ENCODE assay signal across 12 mouse cellular contexts in the genomic region with DNA sequence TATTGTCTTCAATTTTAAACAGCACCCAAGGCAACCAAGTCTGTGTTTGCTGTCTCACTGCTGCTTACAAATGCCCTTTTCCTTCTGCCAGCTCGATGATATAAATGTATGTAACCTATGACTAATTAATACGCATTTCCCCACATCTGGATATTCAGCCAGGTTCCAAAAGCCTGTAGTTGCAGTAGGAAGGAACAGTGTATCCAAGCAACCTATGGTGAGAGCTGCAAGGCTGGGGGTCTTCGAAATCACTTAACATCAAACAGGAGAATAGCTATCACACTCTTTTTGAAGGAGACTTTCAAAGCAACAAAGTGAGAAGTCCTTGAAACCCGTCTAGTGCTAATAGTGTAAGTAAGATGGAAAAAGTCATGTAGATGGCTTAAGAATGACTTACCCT.
A peak's percentile ranks its signal among the peaks of the same experiment; 100 is the strongest.
DNase-seq lines count a peak whose midpoint lies in the region; ATAC-seq lines count a peak whose summit lies in the region.
"Had no signal": no experiment of that assay in that cellular context is flagged by ENCODE, and none has a peak within 500 bp of the region (broad histone marks: within the 10 kb centered on the region; RNA-seq: fewer than 3 reads in every experiment).

No protein-coding gene starts in this region.

- WGBS in forebrain, embryonic 12.5 days = 47% methylated on average over 4 of the region's 4 CpGs
- WGBS in hindbrain, embryonic 14.5 days = 37% methylated on average over 4 of the region's 4 CpGs
- 37% methylated on average over 4 of the region's 4 CpGs for WGBS in midbrain, embryonic 15.5 days

- 0 out of 2 replicates have a peak, but pooled peaks have one; percentile 21 for ATAC-seq in forebrain, embryonic 12.5 days (ENCODE audit: low FRiP score)
- no peak; the same call in 1 of the 2 replicates for ATAC-seq in hindbrain, embryonic 14.5 days (ENCODE audit: low FRiP score)
- ATAC-seq in midbrain, embryonic 15.5 days (replicated peaks) = peak; percentile 69
- ATAC-seq: inflammation-experienced regulatory T-cells, adult 6 months had no signal

- no peaks in the 10 kb centered on the region for H3K9me3 ChIP-seq in forebrain, embryonic 12.5 days
- H3K9me3 ChIP-seq in hindbrain, embryonic 14.5 days (ENCODE audit: control insufficient read depth, low read length) = no peaks in the 10 kb centered on the region
- no peaks in the 10 kb centered on the region for H3K9me3 ChIP-seq in midbrain, embryonic 15.5 days
- H3K9me3 ChIP-seq: embryonic facial prominence, embryonic 12.5 days had no signal

- no peaks in the 10 kb centered on the region for H3K27me3 ChIP-seq in forebrain, embryonic 12.5 days
- no peaks in the 10 kb centered on the region for H3K27me3 ChIP-seq in hindbrain, embryonic 14.5 days (ENCODE audit: control insufficient read depth, insufficient read depth, low read length)
- no peaks in the 10 kb centered on the region; the same call in 1 of the 2 replicates for H3K27me3 ChIP-seq in midbrain, embryonic 15.5 days (replicated peaks)
- H3K27me3 ChIP-seq: embryonic facial prominence, embryonic 12.5 days had no signal

- H3K4me1 ChIP-seq in forebrain, embryonic 12.5 days = peaks cover 23% of the 10 kb centered on the region
- peaks cover 22% of the 10 kb centered on the region for H3K4me1 ChIP-seq in hindbrain, embryonic 14.5 days (replicated peaks; ENCODE audit: control insufficient read depth, insufficient read depth, low read length)
- H3K4me1 ChIP-seq in midbrain, embryonic 15.5 days = peaks cover 19% of the 10 kb centered on the region

- H3K27ac ChIP-seq in forebrain, embryonic 12.5 days = peak overlapping the region; percentile 85
- H3K27ac ChIP-seq in hindbrain, embryonic 14.5 days = peak overlapping the region; percentile 77
- peak overlapping the region; percentile 60 for H3K27ac ChIP-seq in midbrain, embryonic 15.5 days
- H3K27ac ChIP-seq: liver, embryonic 14.5 days had no signal

- no peak overlapping the region; the same call in 1 of the 2 replicates for H3K4me2 ChIP-seq in forebrain, embryonic 12.5 days
- peak overlapping the region; percentile 45 for H3K4me2 ChIP-seq in hindbrain, embryonic 14.5 days (replicated peaks)
- peak overlapping the region; percentile 37; the same call in 1 of the 2 replicates for H3K4me2 ChIP-seq in midbrain, embryonic 15.5 days

- 0 out of 2 replicates have a peak, but pooled peaks cover 4% of the 10 kb centered on the region for H3K36me3 ChIP-seq in forebrain, embryonic 12.5 days (replicated peaks)
- no peaks in the 10 kb centered on the region for H3K36me3 ChIP-seq in hindbrain, embryonic 14.5 days (replicated peaks; ENCODE audit: control insufficient read depth, insufficient read depth)
- no peaks in the 10 kb centered on the region for H3K36me3 ChIP-seq in midbrain, embryonic 15.5 days (replicated peaks)
- H3K36me3 ChIP-seq: embryonic facial prominence, embryonic 12.5 days had no signal

- peak; percentile 10 for DNase-seq in brain, adult 2 months (ENCODE audit: low read depth, low spot score)
- no peak for DNase-seq in hindbrain, embryonic 14.5 days (ENCODE audit: low spot score)
- no peak for DNase-seq in thymus, postnatal 10 days (ENCODE audit: low spot score in 2 of 2)
- no peak for DNase-seq in frontal cortex, postnatal 14 days (ENCODE audit: low spot score in 2 of 2)
- no peak for DNase-seq in heart, adult 8-10 months (ENCODE audit: low spot score)
- no peak for DNase-seq in urinary bladder, postnatal 36 days (ENCODE audit: low spot score in 2 of 2)
- DNase-seq: thymus, adult 2 months had no signal

- H3K4me3 ChIP-seq in forebrain, embryonic 12.5 days (replicated peaks) = no peak overlapping the region
- no peak overlapping the region for H3K4me3 ChIP-seq in hindbrain, embryonic 14.5 days (replicated peaks; ENCODE audit: low read length)
- H3K4me3 ChIP-seq in midbrain, embryonic 15.5 days = no peak overlapping the region

- H3K9ac ChIP-seq in forebrain, embryonic 12.5 days = no peak overlapping the region
- H3K9ac ChIP-seq in hindbrain, embryonic 14.5 days = 0 out of 2 replicates have a peak overlapping the region, but pooled peaks have one; percentile 24
- no peak overlapping the region for H3K9ac ChIP-seq in midbrain, embryonic 15.5 days
- H3K9ac ChIP-seq: embryonic facial prominence, embryonic 12.5 days; liver, embryonic 14.5 days had no signal
